Mouse (Mus musculus) liver, postnatal 0 days (tissue): ENCODE data around the gene Axl.
"Not testable (repeated sequence)": the region's sequence is repeated elsewhere in the genome, so short reads cannot be mapped to it uniquely, and the experiment has no call there.

Source experiments
- CTCF ChIP-seq: sonication (generic); IDR thresholded peaks from 2 replicates; pipeline ENCODE4 v1.5.1; 2016; ENCODE audit warnings: antibody characterized with exemption, low read depth
- EP300 ChIP-seq: IDR thresholded peaks from 2 replicates; pipeline ENCODE4 v1.6.1; 2016; ENCODE audit warnings: antibody characterized with exemption, low read depth, mild to moderate bottlenecking

- TF ChIP-seq CTCF, EP300: not testable (repeated sequence)
Observed at GRCm38 (mm10) chr7:25721776-25722175, 66.7 kb downstream of the Axl start.
